Mouse (Mus musculus) heart, embryonic 13.5 days (tissue): Measurements from ENCODE around the gene Oxnad1. TPM values are rescaled to one million over a fixed set of nuclear protein-coding genes. Genes with fewer than 3 reads are reported as not detected.
"Not testable (repeated sequence)": the region's sequence is repeated elsewhere in the genome, so short reads cannot be mapped to it uniquely, and the experiment has no call there.

Experiments used
- ATAC-seq: fragments of 200-750 bp; cut with Nextera tagmentation; 2 replicates; pipeline ENCODE4 v1.8.0; 2017; ENCODE audit warnings: moderate TSS enrichment; ENCODE audit not compliant: insufficient number of reproducible peaks, low FRiP score, low TSS enrichment; ENCODE audit errors: extremely low read depth
- H3K27ac ChIP-seq: fragments of 300-500 bp; sonication (generic); replicated peaks from 2 replicates; pipeline ENCODE4 v1.5.1; 2015; ENCODE audit warnings: moderate library complexity, mild to moderate bottlenecking, inconsistent platforms
- H3K27me3 ChIP-seq: fragments of 300-500 bp; sonication (generic); replicated peaks from 2 replicates; pipeline ENCODE4 v1.6.1; 2015; ENCODE audit warnings: mild to moderate bottlenecking, inconsistent platforms
- H3K36me3 ChIP-seq: fragments of 300-500 bp; sonication (generic); 2 replicates; pipeline ENCODE4 v1.6.1; 2015; ENCODE audit warnings: mild to moderate bottlenecking, inconsistent platforms
- H3K4me1 ChIP-seq: fragments of 300-500 bp; sonication (generic); 2 replicates; pipeline ENCODE4 v1.6.1; 2015; ENCODE audit warnings: inconsistent platforms
- H3K4me2 ChIP-seq: fragments of 300-500 bp; sonication (generic); 2 replicates; pipeline ENCODE4 v1.6.1; 2015; ENCODE audit warnings: inconsistent platforms, mild to moderate bottlenecking, moderate library complexity
- H3K4me3 ChIP-seq: fragments of 300-500 bp; sonication (generic); 2 replicates; pipeline ENCODE4 v1.5.1; 2015; ENCODE audit warnings: moderate library complexity, mild to moderate bottlenecking, inconsistent platforms
- H3K9ac ChIP-seq: fragments of 300-500 bp; sonication (generic); 2 replicates; pipeline ENCODE4 v1.6.1; 2015; ENCODE audit warnings: inconsistent platforms, mild to moderate bottlenecking, moderate library complexity
- H3K9me3 ChIP-seq: fragments of 300-500 bp; sonication (generic); 2 replicates; pipeline ENCODE4 v1.6.1; 2016; ENCODE audit warnings: inconsistent platforms
- WGBS: fragments of 180-500 bp; shearing (Covaris S2); methylation state at CpG from one replicate; pipeline ENCODE4 v1.1.7; 2015; ENCODE audit warnings: mixed read lengths; 5-methylcytosine and 5-hydroxymethylcytosine counted together
- polyA plus RNA-seq: library from polyadenylated mRNA; unstranded; fragments of >200 nt; fragmentation: Nextera tagmentation; extraction: Ambion mirVana; gene quantifications from 2 replicates; pipeline ENCODE4 v1.2.1, GENCODE M21; 2015

Gene Oxnad1
- polyA plus RNA-seq, 1 experiment from 2014 or later = 31.9 TPM

DNA sequence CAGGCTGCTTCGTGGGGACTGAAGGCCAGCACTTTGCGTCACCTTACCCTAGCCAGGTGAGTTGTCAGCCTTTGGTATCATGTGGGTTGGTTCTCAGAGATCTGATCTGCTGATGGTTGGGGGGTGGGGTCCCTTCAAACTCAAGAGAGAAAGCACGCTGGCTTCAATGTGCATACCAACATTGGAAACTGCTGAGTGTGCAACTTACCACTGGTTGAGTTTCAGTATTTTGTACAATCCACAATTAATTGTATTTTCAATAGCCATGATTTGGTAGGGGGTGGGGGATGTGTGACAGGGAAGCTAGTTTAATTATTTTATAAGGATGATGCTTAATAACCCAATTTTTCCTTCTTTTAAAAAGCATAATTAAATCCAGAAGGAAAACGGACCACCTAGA is 6.5 kb downstream of the Oxnad1 start:
- Histone ChIP-seq H3K9me3 (no peaks in the 10 kb centered on the region), H3K4me1 (peaks cover 32% of the 10 kb centered on the region), H3K27me3 (no peaks in the 10 kb centered on the region), H3K36me3 (peaks cover 50% of the 10 kb centered on the region), H3K9ac (no peak overlapping the region), H3K4me3 (no peak overlapping the region), H3K4me2 (no peak overlapping the region), H3K27ac (no peak overlapping the region)
- no peak for ATAC-seq
- WGBS = 86% methylated on average over 4 of the region's 4 CpGs

DNA sequence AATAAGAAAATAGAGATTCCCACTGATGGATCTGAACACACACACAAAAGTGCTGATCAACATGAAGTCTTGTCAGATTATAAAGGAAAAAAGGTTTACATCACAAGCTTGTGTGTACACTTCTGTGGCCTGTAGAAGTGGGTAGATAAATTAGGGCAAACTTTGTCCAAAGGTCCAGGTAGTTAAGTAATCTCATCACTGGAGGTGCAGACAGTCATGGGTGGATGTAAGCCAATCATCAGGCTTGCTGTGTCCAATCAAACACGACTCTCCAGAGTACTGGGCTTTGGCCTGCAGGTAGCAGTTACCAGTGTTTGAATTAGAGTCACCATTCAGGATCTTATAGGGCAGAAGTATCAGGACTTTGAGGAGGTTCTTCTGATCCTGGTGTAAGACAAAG is 7.8 kb downstream of the Oxnad1 start:
- H3K27ac ChIP-seq = peak overlapping the region; percentile 75
- H3K4me2 ChIP-seq = peak overlapping the region; percentile 45

DNA sequence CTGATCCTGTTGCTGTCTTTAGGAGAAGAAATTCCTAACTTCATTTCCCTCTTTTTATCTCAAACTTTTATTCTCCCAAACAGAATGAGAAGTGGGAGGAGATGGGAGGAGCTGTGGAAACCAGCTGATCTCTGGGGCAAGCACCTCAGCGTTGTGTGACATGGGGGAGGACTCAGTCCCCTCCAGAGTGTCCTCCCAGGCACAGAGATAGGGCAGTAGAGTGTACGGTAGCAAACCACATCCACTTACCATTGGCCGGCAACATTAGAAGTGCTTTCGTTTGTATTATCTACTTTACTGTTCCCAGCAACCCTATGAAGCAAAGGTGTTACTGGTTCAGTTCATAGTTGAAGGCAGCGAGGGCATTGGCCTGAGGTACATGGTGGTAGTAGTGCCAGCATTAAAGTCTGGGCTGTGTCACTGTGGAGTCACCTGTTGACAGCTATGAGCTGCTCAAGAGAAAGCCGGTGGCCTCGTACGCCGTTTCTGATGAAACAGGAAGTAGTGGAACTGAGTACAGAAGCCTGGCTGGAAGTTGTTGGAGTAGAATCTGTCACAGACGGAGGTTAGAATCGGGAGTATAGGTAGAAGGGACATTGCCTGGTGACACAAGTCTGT is 8.4 kb downstream of the Oxnad1 start:
- Histone ChIP-seq H3K4me3 (0 out of 2 replicates have a peak overlapping the region, but pooled peaks have one; percentile 0), H3K9me3 (no peaks in the 10 kb centered on the region), H3K27me3 (no peaks in the 10 kb centered on the region), H3K4me1 (peaks cover 25% of the 10 kb centered on the region), H3K36me3 (peaks cover 69% of the 10 kb centered on the region), H3K27ac (peak overlapping the region; percentile 75), H3K4me2 (peak overlapping the region; percentile 45), H3K9ac (peak overlapping the region; percentile 50)
- WGBS = 36% methylated on average over 11 of the region's 11 CpGs
- ATAC-seq = peak; percentile 69; the same call in 1 of the 2 replicates

More for the DNA sequence above, 7.8 kb downstream of the Oxnad1 start:
- 44% methylated on average over 1 of the region's 1 CpGs for WGBS
- Histone ChIP-seq H3K4me1 (peaks cover 25% of the 10 kb centered on the region), H3K9ac (no peak overlapping the region), H3K4me3 (0 out of 2 replicates have a peak overlapping the region, but pooled peaks have one; percentile 0), H3K36me3 (peaks cover 63% of the 10 kb centered on the region), H3K27me3 (no peaks in the 10 kb centered on the region), H3K9me3 (no peaks in the 10 kb centered on the region)
- no peak for ATAC-seq

DNA sequence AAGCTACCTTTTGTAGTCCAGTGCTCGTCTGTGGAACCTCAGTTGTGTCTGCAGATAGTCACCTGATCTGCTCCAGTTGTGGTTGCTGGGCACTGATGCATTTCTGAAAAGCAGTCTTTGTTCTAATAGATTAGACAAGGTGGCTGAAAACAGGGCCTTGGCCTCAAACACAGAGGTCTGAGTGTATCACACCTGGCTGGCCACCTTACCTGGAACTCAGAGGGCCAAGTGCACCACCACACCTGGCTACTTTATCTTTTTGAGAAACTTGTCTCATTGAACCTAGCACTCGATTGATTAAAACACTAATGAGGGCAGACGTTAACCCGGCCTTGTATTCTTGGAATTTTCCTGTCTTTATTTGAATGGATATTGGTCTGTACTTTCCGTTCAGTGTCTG is 10.5 kb downstream of the Oxnad1 start:
- peaks cover 89% of the 10 kb centered on the region for H3K36me3 ChIP-seq

DNA sequence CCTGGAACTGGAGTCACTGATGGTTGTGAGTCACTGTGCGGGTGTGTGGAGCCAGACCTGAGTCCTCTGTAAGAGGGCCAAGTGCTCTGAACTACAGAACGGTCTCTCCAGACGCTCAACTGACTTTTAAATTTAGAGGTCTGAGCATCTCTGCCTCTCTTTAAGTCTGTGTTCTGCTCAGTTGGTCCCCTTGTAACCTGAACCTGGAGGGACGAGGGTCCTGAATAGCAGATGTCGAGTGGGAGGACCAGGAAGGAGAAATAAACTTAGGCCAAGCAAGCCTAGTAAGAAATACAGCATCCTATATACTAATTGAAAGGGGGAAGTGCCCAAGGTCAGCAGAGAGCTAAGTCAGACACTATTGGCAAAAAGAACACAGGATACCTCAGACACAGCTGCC is 11.6 kb downstream of the Oxnad1 start:
- Histone ChIP-seq H3K4me2 (no peak overlapping the region), H3K4me1 (peaks cover 19% of the 10 kb centered on the region), H3K9ac (no peak overlapping the region), H3K27me3 (no peaks in the 10 kb centered on the region), H3K36me3 (peaks cover 95% of the 10 kb centered on the region), H3K27ac (no peak overlapping the region), H3K4me3 (no peak overlapping the region), H3K9me3 (no peaks in the 10 kb centered on the region)
- 87% methylated on average over 5 of the region's 5 CpGs for WGBS
- ATAC-seq = no peak

More for the DNA sequence above, 10.5 kb downstream of the Oxnad1 start:
- H3K9me3 ChIP-seq = no peaks in the 10 kb centered on the region
- H3K4me3 ChIP-seq = no peak overlapping the region
- H3K4me2 ChIP-seq = no peak overlapping the region
- 83% methylated on average over 5 of the region's 5 CpGs for WGBS
- no peaks in the 10 kb centered on the region for H3K27me3 ChIP-seq
- no peak overlapping the region for H3K27ac ChIP-seq
- ATAC-seq = no peak
- H3K4me1 ChIP-seq = peaks cover 22% of the 10 kb centered on the region
- no peak overlapping the region for H3K9ac ChIP-seq

DNA sequence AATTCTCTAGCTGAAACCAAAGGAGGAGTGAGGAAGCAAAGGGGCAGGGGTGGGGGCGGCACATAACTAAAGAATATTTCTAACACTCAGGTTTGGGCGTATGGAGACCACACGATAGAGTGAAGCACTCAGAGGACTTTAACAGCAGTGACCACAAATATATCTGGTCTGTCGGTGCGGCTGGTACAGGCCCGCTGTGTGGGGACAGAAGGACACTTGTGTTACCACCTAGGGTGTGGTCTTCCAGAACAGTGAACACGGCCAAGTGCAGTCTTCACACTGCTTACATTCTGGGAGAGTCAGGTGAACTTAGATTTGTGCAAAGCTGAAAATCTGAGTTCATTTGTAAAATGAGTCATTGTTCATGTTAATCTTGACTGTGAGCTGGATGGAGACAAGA is 12.5 kb downstream of the Oxnad1 start:
- Histone ChIP-seq H3K27me3 (no peaks in the 10 kb centered on the region), H3K4me2 (no peak overlapping the region), H3K36me3 (peaks cover 95% of the 10 kb centered on the region), H3K4me3 (no peak overlapping the region), H3K9ac (no peak overlapping the region), H3K4me1 (peaks cover 18% of the 10 kb centered on the region), H3K9me3 (no peaks in the 10 kb centered on the region), H3K27ac (no peak overlapping the region)
- WGBS = 90% methylated on average over 7 of the region's 7 CpGs
- no peak for ATAC-seq

DNA sequence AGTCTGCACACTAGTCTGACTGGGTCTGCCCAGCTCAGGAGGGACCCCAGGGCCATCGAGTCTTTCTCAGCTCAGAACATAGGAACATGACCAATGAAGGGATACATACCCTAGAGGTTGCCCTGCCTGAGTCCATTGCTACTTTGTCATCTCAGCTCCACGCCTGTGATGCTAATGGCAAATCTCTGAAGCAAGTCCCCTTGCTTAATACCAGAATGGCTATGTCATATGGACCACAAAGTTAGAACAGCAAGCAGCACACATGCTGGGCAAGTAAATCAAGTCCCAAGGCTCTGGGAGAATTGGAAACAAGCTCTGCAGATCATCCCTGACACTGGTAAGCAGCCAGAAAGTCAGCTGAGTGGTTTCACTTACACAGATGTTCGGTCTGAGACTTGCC is 13.8 kb downstream of the Oxnad1 start:
- WGBS = 93% methylated on average over 3 of the region's 3 CpGs

DNA sequence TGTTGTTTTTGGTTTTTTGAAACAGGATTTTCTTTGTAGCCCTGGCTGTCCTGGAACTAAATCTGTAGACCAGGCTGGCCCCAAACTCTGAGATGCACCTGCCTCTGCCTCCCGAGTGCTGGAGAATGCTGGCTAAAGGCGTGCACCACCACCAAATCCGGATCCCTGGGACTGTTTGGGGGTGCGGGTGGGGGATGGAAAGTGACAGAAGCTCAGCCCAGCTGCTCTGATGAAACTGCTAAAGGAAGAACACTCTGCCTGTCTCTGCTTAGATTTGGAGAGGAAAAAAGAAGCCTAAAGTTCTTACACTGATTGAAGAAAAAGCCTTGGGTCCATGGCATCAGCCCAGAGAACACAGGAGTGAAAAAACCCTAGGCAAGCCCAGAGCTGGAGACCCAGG is 18.4 kb downstream of the Oxnad1 start:
- Histone ChIP-seq H3K27me3 (no peaks in the 10 kb centered on the region), H3K4me1 (peaks cover 8% of the 10 kb centered on the region), H3K4me3 (no peak overlapping the region), H3K36me3 (peaks cover 53% of the 10 kb centered on the region), H3K9ac (no peak overlapping the region), H3K4me2 (no peak overlapping the region), H3K9me3 (no peaks in the 10 kb centered on the region), H3K27ac (no peak overlapping the region)
- no peak for ATAC-seq
- 71% methylated on average over 4 of the region's 4 CpGs for WGBS

More for the DNA sequence above, 13.8 kb downstream of the Oxnad1 start:
- peaks cover 94% of the 10 kb centered on the region for H3K36me3 ChIP-seq
- H3K9ac ChIP-seq = no peak overlapping the region
- no peak overlapping the region for H3K4me3 ChIP-seq
- H3K4me2 ChIP-seq = no peak overlapping the region
- no peak for ATAC-seq
- no peaks in the 10 kb centered on the region for H3K27me3 ChIP-seq
- H3K27ac ChIP-seq = no peak overlapping the region
- H3K9me3 ChIP-seq = no peaks in the 10 kb centered on the region
- H3K4me1 ChIP-seq = peaks cover 6% of the 10 kb centered on the region

DNA sequence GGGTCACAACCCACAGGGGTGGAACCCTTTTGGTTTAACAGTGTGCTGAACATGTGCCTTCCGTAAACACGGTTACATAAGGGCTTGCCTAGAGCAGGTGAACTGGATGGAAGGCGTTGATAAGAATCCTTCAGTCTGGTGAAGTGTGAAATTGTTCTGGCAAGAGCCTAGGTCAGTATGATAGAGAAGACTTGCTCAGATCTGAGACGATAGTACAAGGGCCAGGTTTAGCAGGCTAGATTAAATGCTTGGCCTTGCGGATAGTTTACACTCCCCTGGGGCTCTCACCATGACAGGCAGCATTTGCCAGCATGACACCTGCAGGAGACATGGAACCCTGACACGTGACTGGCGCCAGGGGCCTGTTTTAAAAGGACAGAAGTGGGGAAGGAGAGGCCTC is 20.5 kb downstream of the Oxnad1 start:
- no peak for ATAC-seq
- Histone ChIP-seq H3K9me3 (no peaks in the 10 kb centered on the region), H3K4me2 (no peak overlapping the region), H3K4me1 (peaks cover 8% of the 10 kb centered on the region), H3K9ac (no peak overlapping the region), H3K4me3 (no peak overlapping the region), H3K27ac (no peak overlapping the region), H3K27me3 (no peaks in the 10 kb centered on the region), H3K36me3 (peaks cover 32% of the 10 kb centered on the region)
- WGBS = 35% methylated on average over 7 of the region's 7 CpGs

DNA sequence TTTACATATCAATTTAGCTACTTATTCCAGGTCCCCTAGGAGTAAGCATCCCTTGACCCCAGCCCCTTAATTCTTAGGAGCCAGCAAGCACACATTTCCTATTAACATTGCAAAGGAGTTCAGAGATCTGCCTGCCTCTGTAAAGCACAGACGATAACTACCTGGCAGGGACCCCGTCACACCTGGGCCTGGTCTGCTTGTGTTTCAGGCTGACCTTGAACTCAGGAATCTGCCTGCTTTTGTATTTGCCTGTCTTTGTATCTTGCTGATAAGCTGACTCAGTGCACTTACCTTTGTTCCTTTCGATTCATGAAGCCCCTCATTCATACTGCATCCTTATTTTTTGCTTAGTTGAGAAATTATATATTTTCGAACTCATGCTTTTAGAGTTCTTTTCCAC is 21.7 kb downstream of the Oxnad1 start:
- Histone ChIP-seq H3K4me2 (no peak overlapping the region), H3K27ac (no peak overlapping the region), H3K9me3 (no peaks in the 10 kb centered on the region), H3K9ac (no peak overlapping the region), H3K27me3 (no peaks in the 10 kb centered on the region), H3K36me3 (peaks cover 22% of the 10 kb centered on the region), H3K4me3 (no peak overlapping the region), H3K4me1 (peaks cover 8% of the 10 kb centered on the region)
- no peak for ATAC-seq
- WGBS = 83% methylated on average over 4 of the region's 4 CpGs

DNA sequence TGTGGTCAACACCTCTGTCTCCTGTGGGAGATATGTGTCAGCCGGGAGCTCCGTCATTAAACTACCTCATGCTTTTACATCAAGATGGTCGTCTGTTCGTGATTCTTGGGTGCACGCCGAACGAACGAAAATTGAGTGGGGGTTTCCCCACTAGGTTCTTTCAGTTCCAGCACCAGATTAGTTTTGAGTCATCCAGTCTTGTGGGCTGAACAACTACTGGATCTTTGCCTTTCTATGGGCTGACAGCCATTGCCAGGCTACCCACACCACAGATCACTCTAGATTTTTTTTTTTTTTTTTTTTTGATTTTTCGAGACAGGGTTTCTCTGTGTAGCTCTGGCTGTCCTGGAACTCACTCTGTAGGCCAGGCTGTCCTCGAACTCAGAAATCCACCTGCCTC is 26.9 kb downstream of the Oxnad1 start:
- not testable (repeated sequence) for H3K27me3 ChIP-seq, H3K4me2 ChIP-seq, H3K9ac ChIP-seq, H3K27ac ChIP-seq, H3K4me3 ChIP-seq, H3K9me3 ChIP-seq, H3K4me1 ChIP-seq, ATAC-seq, H3K36me3 ChIP-seq
- 81% methylated on average over 10 of the region's 10 CpGs for WGBS
